Mouse (Mus musculus) cortical plate, adult 2 months (tissue): Measurements from ENCODE around the gene Cacna2d3. TPM values are rescaled to one million over a fixed set of nuclear protein-coding genes. Genes with fewer than 3 reads are reported as not detected.
A peak's percentile ranks its signal among the peaks of the same experiment; 100 is the strongest.

Experiments
- H3K27ac ChIP-seq: fragments of 200-500 bp; 2 replicates; pipeline ENCODE4 v1.5.1; 2012; ENCODE audit warnings: low read length, control low read depth, inconsistent platforms; ENCODE audit not compliant: insufficient read depth
- H3K4me1 ChIP-seq: fragments of 200-500 bp; 2 replicates; pipeline ENCODE4 v1.6.1; 2011; ENCODE audit warnings: low read length; ENCODE audit not compliant: control insufficient read depth, insufficient read depth
- H3K4me3 ChIP-seq: fragments of 200-500 bp; 2 replicates; pipeline ENCODE4 v1.5.1; 2011; ENCODE audit warnings: mild to moderate bottlenecking, low read length, control low read depth; ENCODE audit not compliant: insufficient read depth
- CTCF ChIP-seq: fragments of 200-500 bp; IDR thresholded peaks from 2 replicates; pipeline ENCODE4 v1.5.1; 2011; ENCODE audit warnings: mild to moderate bottlenecking, control low read depth, low read length; ENCODE audit not compliant: insufficient read depth; ENCODE audit errors: extremely low read depth
- POLR2A ChIP-seq: fragments of 200-500 bp; IDR thresholded peaks from 2 replicates; pipeline ENCODE4 v1.6.1; 2011; ENCODE audit warnings: mild to moderate bottlenecking, low read length, control low read depth; ENCODE audit not compliant: insufficient read depth; ENCODE audit errors: extremely low read depth
- polyA plus RNA-seq: library from polyadenylated mRNA; depleted of rRNA; stranded (reverse); fragments of >200 nt; gene quantifications from 2 replicates; pipeline ENCODE4 v1.2.3, GENCODE M21; 2012

Cacna2d3 gene
- polyA plus RNA-seq, 1 experiment, result 75.4 TPM

GRCm38 (mm10) chr14:29721131-29721487 is 555 bp downstream of the Cacna2d3 start:
- Histone ChIP-seq H3K4me1 (peaks cover 2% of the 10 kb centered on the region; the same call in 1 of the 2 replicates), H3K27ac (peak overlapping the region; percentile 93; the same call in 1 of the 2 replicates), H3K4me3 (peak overlapping the region; percentile 88)
- TF ChIP-seq POLR2A (no peak), CTCF (no peak)

GRCm38 (mm10) chr14:29720334-29720911 is 1.2 kb downstream of the Cacna2d3 start:
- TF ChIP-seq CTCF (no peak), POLR2A (no peak)
- H3K27ac ChIP-seq, result 0 out of 2 replicates have a peak overlapping the region, but pooled peaks have one; percentile 28
- peaks cover 2% of the 10 kb centered on the region; the same call in 1 of the 2 replicates for H3K4me1 ChIP-seq
- H3K4me3 ChIP-seq, result peak overlapping the region; percentile 88

GRCm38 (mm10) chr14:29712621-29713020 is 9.0 kb downstream of the Cacna2d3 start:
- Histone ChIP-seq H3K4me1 (peaks cover 5% of the 10 kb centered on the region), H3K4me3 (no peak overlapping the region), H3K27ac (no peak overlapping the region)
- no peak for TF ChIP-seq POLR2A
- TF ChIP-seq CTCF, result no peak

GRCm38 (mm10) chr14:29707561-29708335 is 13.9 kb downstream of the Cacna2d3 start:
- peaks cover 6% of the 10 kb centered on the region for H3K4me1 ChIP-seq
- H3K27ac ChIP-seq, result no peak overlapping the region
- no peak overlapping the region for H3K4me3 ChIP-seq
- TF ChIP-seq POLR2A (no peak), CTCF (no peak)

GRCm38 (mm10) chr14:29702762-29703161 is 18.9 kb downstream of the Cacna2d3 start:
- no peak for TF ChIP-seq POLR2A
- no peak for TF ChIP-seq CTCF
- H3K27ac ChIP-seq, result no peak overlapping the region
- H3K4me3 ChIP-seq, result no peak overlapping the region
- peaks cover 2% of the 10 kb centered on the region; the same call in 1 of the 2 replicates for H3K4me1 ChIP-seq

GRCm38 (mm10) chr14:29696131-29696530 is 25.5 kb downstream of the Cacna2d3 start:
- no peak overlapping the region for H3K27ac ChIP-seq
- no peak overlapping the region for H3K4me3 ChIP-seq
- H3K4me1 ChIP-seq, result no peaks in the 10 kb centered on the region
- TF ChIP-seq POLR2A, result no peak
- peak; percentile 94 for TF ChIP-seq CTCF

- no peak overlapping the region for H3K27ac ChIP-seq
- no peak overlapping the region for H3K4me3 ChIP-seq
- peaks cover 10% of the 10 kb centered on the region for H3K4me1 ChIP-seq
- TF ChIP-seq CTCF (no peak), POLR2A (no peak)
Measured at GRCm38 (mm10) chr14:29672436-29673050, 49.1 kb downstream of the Cacna2d3 start.

- H3K27ac ChIP-seq, result no peak overlapping the region
- no peak overlapping the region for H3K4me3 ChIP-seq
- peaks cover 10% of the 10 kb centered on the region for H3K4me1 ChIP-seq
- TF ChIP-seq CTCF, result no peak
- TF ChIP-seq POLR2A, result no peak
Measured at GRCm38 (mm10) chr14:29669826-29670225, 51.8 kb downstream of the Cacna2d3 start.

GRCm38 (mm10) chr14:29657006-29657405 is 64.7 kb downstream of the Cacna2d3 start:
- H3K4me3 ChIP-seq, result no peak overlapping the region
- no peaks in the 10 kb centered on the region for H3K4me1 ChIP-seq
- no peak for TF ChIP-seq CTCF
- TF ChIP-seq POLR2A, result no peak
- no peak overlapping the region for H3K27ac ChIP-seq
